Mouse (Mus musculus) large intestine, adult 2 months (tissue): ENCODE results near the gene Eea1. TPM values are rescaled to one million over a fixed set of nuclear protein-coding genes. Genes with fewer than 3 reads are reported as not detected.

Experiments
- DNase-seq: peaks from one replicate; pipeline ENCODE4 v3.0.0-alpha.2; 2012; ENCODE audit warnings: low read depth, low spot score
- WGBS: fragments of 180-500 bp; shearing (Covaris S2); methylation state at CpG from one replicate; pipeline ENCODE4 v1.1.7; 2018; 5-methylcytosine and 5-hydroxymethylcytosine counted together
- polyA plus RNA-seq: library from polyadenylated mRNA; depleted of rRNA; stranded (reverse); fragments of >200 nt; gene quantifications from 2 replicates; pipeline ENCODE4 v1.2.3, GENCODE M21; 2012

The Eea1 gene
- polyA plus RNA-seq, 1 experiment, result 2.3 TPM

DNA sequence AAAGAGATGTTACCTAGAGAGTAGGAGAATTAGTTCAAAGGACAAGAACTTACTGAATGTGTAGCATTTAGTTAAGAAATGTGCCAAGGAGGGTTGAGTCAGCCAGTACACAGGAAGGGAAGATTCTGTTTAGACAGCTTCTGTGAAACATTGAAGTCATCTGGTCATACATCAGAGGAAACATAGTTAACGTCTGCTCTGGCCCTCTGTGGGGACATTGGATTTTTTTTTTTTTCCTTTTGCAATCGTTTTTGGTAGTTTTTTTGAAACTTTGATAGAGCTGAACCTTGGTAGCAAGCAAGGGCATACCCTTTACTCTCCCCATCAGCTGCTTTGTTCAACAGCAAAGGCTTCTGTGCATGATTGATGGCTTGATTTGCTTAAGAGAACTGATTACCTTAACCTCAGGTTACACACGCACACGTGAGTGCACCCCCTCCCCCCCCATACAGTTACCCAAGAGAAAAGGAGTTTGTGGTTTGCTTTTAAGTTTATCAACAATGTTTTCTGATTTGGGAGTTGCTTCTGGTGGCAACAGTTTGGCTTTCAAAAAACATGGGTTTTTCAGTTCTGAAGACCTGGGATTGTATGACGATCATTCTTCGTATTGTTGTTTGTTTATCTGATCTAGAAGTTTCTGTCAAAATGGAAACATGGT, 1.4 kb downstream of the Eea1 start:
- DNase-seq, result no peak
- 39% methylated on average over 6 of the region's 6 CpGs for WGBS

DNA sequence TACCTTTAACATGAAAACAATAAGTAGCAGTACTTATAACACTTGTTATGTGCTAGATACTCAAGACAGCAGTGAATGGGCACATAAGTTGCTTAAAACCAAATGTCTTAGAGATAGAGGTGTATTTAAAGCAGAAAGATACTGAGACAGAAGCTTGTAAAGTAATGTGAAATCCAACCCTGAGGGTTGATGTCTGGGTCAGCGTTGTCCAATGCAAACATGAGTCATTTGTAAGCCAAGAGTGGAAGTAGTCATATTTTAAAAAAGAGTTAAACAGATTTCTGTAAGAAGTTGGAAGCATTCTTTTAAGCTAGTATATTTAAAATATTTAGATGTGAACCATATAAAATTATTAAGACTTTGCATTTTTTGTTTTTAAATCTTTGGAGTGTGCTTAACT, 4.6 kb downstream of the Eea1 start:
- DNase-seq, result no peak
- 41% methylated on average over 1 of the region's 1 CpGs for WGBS

DNA sequence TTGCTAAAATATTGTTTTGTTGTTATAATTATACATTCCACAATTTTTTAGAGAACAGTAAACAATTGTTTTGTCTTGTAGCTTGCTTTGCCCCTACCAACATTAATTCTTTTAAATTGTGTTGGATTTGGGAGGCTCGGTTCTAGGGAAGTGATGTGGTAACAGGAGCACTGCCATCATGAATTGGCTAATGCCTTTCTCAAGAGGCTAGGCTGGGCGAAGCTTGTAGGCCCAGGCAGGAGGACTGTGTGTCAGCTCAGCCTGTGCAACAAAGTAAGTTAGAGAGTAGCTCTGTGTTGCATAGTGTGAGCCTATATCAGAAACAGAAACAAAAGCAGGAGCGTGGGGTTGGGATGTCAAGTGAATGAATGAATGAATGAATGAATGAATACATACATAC, 9.0 kb downstream of the Eea1 start:
- 93% methylated on average over 3 of the region's 3 CpGs for WGBS
- DNase-seq, result no peak

DNA sequence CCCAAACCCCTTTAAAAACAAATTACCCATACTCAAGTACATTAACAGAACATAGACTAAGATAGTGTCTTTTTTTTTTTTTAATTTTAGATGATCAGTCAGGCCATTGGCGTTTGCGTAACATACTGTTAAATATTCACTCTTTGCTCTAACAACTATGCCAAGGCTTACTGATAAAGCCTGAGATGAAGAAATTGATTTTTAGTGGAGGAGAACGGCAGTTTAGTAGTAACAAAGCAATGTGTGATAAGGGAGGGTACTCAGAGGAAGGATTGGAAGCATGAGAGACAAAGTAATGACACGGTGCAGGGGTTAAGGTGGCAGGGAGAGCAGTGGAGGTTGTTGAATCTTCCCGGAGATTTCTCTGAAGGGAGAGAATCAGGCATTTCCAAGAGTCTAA, 9.7 kb downstream of the Eea1 start:
- no peak for DNase-seq
- WGBS, result 48% methylated on average over 5 of the region's 5 CpGs

DNA sequence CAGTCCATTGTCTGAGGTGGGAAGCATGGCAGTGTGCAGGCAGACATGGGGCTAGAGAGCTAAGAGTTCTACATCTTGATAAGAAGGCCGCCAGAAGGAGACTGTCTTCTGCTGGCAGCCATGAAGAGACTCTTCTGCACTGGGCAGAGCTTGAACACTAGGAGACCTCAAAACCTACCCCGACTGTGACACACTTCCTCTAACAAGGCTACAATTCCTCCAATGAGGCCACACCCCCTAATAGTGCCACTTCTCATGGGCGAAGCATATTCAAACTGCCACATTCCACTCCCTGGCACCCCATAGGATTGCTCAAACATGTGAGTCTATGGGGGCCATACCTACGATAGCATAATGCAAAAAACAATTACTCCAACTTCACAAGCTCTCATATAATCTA, 10.3 kb downstream of the Eea1 start:
- no peak for DNase-seq
- WGBS, result 40% methylated on average over 4 of the region's 4 CpGs

DNA sequence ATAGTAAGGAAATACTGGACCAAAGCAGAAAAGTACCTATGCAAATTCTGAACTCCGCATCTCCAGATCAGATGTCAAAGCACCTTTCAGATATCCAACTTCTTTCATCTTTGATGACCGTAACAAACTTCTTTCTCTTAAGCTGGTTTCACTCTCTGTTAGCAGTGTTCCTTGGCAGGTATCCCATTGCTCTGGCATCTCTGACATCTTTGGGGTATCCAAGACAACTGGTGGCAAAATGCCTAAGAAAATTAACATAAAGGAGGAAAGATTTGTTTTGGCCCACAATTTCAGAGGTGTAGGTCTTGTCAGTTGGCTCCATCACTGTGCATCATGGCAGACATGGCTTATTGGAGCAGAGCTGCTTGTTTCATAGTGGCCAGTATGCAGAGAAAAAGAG, 10.9 kb downstream of the Eea1 start:
- WGBS, result 72% methylated on average over 2 of the region's 2 CpGs
- no peak for DNase-seq

DNA sequence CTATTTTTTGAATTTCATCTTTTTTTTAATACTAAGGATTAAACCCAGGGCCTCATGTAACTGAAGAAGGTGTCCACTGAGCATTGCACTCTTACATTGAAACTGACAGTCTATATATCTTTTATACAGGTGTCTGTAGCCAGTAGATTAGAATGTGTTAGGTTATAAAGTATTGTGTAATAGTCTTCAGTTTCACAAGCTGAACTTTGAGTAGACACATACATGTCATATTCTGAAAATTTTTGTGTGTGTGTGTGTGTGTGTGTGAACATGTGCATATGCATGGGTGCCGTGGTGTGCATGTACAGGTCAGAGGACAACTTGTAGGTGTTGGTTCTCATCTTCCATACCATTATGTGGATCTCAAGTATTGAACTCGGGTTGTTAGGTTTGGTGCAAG, 16.2 kb downstream of the Eea1 start:
- WGBS, result 88% methylated on average over 2 of the region's 2 CpGs
- DNase-seq, result no peak

DNA sequence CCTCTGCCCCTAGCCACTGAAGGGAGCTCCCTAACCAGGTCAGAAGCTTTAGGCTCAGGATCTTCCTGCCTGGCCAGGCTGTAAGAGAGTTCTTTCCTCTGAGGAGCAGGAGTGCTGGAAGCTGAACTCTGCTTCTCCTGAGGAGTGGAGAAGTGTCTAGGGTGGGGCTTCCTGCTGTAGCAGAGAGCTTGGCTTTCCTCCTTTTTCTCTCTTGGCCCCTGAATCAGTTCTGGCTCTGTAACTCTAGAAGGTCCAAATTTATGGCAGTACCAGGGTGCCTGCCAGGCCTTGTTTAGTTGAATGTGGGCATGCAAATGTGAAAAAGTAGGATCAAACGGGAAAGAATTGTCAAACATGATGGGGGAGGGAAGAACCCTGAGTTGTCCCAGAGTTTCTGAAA, 17.1 kb downstream of the Eea1 start:
- no peak for DNase-seq
- 43% methylated on average over 1 of the region's 1 CpGs for WGBS

DNA sequence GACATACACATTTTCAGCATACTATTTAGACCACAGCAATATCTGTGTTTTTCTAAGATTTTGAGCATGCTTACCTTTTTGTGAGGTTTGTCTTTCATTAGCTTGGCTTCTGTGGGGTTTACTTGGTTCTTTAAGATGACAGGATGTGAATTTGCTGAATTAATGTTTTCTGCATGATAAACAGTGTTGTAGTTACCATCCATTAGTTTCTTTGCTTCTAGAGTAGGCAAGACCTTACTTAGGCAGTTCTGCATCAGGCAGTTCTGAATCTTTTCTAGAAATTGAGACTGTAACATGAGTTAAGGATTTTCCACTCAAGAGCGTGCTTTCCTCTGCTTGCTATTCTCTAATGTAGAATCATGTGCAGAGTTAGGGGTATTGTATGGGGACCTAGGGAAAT, 24.2 kb downstream of the Eea1 start:
- WGBS, result 95% methylated on average over 1 of the region's 1 CpGs
- DNase-seq, result no peak

DNA sequence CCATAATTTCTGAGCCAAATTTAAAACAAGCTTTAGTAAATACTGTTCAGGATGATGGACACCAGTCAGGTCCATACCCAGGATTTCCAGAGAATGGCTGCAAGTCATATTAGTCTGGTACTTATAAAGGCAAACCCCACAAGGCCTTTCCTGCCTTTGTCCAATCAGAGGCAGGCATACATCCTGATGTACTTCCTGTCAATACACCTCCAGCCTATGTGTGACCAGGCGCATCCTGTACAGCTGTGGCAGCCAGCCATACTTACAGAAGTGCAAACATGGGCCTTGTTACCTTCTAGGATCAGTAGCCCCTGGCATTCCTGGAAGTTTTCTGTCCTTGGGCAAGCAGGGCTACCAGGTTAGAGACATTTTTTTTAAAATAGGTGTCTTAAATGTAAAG, 29.2 kb downstream of the Eea1 start:
- 80% methylated on average over 1 of the region's 1 CpGs for WGBS
- DNase-seq, result no peak

DNA sequence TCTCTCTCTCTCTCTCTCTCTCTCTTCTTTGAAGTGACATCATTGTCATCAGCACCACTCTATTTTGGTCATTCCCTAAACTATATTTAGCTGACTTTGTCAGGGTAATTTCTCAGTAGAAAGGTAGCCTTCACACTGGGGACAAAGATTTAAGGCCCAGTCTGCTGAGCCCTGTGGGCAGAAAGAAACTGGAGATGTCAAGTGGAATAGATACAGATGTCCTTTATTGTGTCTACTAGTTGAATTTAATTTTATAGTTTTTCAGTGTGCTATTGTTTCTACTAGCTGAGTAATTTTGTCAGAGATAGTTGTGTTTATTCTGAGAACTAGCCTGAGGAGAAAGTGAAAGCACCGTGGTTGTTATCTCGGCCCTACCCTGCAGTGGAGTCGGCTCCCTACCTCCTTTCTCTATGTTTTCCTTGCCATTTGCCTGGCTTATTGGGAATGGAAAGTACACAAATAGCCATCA, 30.3 kb downstream of the Eea1 start:
- WGBS, result 7% methylated on average over 3 of the region's 3 CpGs
- peak; percentile 31 for DNase-seq

DNA sequence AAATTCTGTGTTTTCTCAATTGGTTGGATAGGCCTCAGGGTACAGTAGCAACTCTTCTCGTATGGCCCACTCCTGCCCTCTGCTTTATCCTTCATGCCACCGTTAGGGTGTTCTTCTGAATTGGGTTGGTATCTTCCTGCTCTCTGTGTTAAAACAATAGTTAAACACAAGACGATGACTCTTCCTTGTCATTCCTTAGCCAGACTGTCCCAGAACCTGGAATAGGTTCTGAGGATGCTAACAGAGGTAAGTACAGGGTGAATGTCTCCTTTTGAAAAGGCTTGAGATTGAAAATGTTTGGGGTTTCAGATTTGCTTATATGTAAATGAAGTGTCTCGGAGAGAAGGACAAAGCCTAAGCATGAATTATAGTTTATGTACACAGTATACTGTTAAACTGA, 30.9 kb downstream of the Eea1 start:
- 58% methylated on average over 4 of the region's 4 CpGs for WGBS
- DNase-seq, result no peak

DNA sequence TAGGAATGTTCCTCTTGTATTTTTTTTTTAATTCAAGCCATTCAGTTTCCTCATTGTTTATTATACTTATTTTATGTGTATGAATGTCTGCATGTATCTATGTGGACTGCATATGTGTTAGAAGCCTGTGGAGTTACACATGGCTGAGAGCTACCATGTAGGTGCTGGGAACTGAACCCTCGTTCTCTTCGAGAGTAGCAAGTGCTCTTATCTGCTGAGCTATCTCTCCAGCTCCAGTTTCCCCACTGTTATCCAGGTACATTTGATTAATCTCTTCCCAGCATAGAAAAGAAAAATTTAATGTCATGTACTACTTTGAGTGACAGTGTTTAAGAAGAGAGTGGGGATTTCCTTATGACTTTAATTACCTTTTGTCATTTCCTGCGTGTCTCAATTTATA, 31.5 kb downstream of the Eea1 start:
- DNase-seq, result no peak

DNA sequence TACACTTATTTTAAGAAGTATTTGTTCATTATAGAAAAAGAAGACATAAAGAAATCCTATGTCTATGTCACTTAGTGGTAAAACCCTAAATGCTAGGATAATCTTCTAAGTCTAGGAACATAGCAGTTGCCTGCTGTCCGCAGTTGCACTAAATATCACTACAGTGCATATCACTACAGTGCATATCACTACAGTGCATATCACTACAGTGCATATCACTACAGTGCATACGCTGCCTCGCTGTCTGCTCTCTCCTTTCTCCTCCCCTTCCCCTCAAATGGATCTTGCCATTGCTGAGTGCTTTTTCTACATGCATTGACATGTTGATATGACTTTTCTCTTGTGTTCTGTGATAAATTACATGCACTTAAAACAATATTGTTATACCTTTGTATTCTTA, 34.0 kb downstream of the Eea1 start:
- over 99% methylated on average over 3 of the region's 3 CpGs for WGBS
- DNase-seq, result no peak

More for the DNA sequence above, 31.5 kb downstream of the Eea1 start:
- 64% methylated on average over 3 of the region's 3 CpGs for WGBS

DNA sequence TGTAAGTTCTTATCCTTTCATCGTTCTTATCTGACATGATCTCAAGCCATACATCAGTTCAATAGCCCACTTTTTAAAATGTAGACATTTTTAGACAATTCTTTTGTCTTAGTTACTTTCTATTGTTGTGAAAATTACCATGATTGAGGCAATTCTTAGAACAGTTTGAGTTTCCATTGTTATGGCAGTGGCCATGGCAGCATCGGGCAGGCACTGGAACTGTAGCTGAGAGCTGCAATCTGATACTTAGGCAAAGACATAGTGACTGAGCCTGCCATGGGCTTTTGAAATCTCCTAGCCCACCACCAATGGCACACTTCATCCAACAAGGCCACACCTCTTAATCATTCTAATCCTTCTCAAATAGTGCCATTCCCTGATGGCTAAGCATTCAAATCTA, 36.3 kb downstream of the Eea1 start:
- 97% methylated on average over 2 of the region's 2 CpGs for WGBS
- DNase-seq, result no peak

DNA sequence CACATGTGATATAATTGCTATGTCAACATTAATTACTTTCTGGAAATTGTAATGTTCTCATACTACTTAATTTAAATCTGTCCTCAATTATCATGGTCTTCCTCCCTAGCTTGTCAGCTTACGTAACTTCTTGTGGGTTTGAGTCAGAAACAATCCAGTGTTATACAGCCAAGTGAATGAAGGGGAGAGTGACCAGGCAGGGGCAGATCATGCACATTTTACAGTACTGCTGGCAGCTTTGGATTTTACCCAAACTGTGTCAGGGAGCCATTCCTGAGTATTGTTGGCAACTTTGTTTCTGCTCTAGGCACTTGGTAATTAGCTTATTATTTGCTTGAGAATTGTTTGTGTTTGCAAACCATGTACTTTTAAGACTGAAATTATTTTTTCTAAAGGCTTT, 49.3 kb downstream of the Eea1 start:
- no peak for DNase-seq
- WGBS, result 93% methylated on average over 1 of the region's 1 CpGs

DNA sequence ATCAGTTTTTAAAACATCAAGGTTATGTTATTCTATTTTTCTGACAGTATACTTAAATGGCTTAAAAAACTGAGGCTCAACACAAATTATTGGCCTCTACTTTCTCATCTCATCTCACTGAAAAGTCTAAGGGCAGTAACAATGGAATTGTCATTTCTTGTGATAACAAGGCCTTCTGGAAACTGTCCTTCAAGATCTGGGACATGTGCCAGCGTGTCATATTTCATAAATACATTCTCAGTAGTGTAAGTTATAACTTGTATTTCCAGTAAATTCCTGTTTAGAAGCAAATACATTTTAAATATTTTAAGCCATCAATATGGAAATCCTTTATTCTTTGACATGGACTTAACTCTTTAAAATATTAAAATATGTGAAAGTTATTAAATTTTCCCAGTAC, 50.7 kb downstream of the Eea1 start:
- no peak for DNase-seq
- 84% methylated on average over 1 of the region's 1 CpGs for WGBS

DNA sequence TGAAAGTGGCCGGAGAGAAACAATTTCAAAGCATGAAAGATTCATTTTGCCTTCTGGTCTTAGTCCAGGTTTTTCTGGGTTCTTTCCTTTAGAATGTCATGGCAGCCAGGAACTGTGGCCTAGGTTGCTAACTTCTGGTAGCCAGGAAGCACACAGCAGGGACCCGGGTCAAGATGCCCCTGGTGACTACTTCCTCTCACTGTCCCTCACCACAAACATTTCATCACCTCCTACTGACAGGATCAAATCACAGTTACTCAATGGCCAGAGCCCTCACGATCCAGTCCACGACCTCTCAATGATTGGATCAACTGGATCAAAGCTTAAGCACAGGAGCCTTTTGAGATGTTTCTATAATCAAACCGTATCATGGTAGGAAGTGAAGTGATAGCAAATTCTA, 60.5 kb downstream of the Eea1 start:
- WGBS, result 87% methylated on average over 5 of the region's 5 CpGs
- DNase-seq, result no peak

DNA sequence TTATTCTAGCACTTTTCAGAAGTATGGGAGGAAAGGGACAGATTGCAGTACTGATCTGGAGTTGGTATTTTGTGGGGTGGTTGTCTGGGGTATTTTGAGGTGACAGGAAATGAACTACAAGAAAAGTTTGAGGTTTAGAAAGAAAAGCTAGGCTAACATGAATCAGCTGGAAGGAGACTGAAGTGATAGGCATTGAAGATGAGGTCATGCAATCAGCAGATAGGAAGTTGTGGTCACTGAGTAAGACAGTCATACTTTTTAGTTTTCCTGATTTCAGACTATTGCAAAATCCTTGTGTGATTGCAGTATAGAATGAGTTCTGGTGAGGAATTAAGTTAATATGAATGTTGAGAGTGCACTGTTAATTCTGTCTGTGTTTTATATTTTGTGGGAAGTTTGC, 75.3 kb downstream of the Eea1 start:
- no peak for DNase-seq

DNA sequence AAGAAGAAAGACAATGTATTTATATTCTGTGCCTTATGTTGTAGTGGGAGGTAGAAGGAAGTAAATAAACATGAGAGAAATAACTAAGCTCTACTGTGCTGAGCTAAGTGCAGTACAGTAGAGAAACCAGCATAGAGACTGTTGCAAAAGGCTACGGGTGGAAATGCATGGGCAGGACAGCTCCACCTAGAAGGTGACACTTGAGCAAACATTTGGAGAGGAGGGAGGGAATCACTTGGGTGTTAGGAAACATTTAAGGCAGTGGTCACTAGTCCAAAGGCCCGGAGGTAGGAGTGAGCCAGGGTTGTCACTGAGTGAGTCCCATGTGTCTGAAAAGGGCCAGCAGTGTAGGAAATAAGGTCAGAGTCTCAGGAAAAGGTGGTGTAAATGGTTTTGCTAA, 77.0 kb downstream of the Eea1 start:
- DNase-seq, result no peak
- 61% methylated on average over 2 of the region's 2 CpGs for WGBS

DNA sequence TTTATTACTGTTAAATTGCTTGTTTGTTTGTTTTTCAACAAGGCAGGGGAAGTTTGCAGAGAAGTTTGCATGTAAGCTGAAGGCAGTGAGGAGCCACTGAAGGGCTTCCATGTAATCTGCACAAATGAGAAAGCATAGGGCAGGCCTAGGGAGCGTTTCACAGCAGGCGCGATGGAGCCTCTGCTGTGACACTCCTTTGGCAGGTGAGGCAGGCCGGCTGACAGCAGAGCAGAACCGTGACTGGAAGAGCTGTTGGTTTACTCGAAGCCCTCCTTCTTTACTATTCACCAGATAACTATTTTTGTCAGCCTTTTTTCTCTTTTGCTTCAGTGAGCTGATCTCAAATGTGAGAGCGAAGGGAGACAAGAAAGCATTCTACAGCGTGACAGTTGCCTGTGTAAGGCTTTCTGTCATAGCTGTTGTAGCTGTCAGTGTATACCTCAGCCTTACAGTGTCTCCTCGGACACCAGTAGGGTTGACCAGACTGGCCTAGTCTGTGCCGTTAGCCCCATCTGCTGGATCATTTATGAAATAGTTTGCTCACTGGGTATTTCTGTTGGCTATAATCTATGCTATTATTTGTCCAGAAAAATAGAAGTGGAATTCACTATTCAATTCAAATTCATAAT, 93.0 kb downstream of the Eea1 start:
- 61% methylated on average over 10 of the region's 10 CpGs for WGBS
- DNase-seq, result no peak

DNA sequence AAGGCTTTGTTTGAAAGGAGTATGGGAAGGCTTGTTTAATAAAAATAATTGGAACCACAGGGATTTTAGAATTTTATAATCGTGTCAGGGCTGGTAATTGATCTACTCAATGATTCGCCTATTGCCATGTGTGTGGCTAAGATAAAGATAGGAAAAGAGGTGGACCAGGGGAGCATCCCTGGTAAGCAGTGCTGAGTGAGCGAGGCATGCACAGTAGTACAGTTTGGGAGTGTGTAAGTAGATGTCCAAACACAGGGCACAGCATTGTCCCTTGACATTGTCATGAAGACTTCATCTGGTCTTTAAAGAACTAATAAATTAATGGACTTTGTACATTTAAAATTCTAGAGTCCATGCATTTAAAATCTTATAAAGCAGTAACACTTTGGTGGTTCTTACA, 93.7 kb downstream of the Eea1 start:
- 89% methylated on average over 3 of the region's 3 CpGs for WGBS
- DNase-seq, result no peak
